Mouse (Mus musculus) gastrocnemius, postnatal 10 days (tissue): ENCODE data around the gene Apol6. TPM values are rescaled to one million over a fixed set of nuclear protein-coding genes. Genes with fewer than 3 reads are reported as not detected.

Experiments
- DNase-seq: peaks from one replicate; pipeline ENCODE4 v3.0.0; 2021; ENCODE audit warnings: mixed read lengths
- total RNA-seq, 2 experiments: library from RNA; stranded (reverse); gene quantifications; 2 replicates each; pipeline ENCODE4 v1.2.3; 2021

Gene Apol6
- total RNA-seq, 2 experiments from 2014 or later, result 15.0 to 18.9 TPM

DNA sequence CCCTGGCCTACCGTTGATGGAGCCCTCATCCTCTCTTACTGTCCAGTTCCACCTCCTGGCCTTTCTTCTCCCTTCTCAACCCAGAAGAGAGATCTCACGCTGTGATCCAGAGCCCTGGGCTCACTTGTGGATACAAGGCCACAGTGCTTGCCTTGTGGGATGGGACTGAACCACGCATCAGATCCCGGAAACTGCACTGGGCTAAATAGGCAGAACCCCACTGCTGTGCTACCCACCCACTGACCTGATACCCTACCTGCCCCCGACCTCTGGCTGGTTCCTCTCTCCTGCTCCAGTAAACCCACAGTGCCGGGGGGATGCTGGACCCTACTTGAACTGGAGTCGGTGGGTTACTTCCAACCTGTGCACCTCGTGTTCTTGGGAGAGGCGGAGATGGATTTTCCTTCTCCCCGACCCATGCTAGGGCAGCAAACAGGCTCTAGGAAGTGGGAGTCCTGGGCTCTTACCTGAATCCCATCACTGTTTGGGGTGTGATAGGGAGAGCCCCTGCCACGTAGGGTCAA, 26.3 kb downstream of the Apol6 start:
- DNase-seq, result no peak

DNA sequence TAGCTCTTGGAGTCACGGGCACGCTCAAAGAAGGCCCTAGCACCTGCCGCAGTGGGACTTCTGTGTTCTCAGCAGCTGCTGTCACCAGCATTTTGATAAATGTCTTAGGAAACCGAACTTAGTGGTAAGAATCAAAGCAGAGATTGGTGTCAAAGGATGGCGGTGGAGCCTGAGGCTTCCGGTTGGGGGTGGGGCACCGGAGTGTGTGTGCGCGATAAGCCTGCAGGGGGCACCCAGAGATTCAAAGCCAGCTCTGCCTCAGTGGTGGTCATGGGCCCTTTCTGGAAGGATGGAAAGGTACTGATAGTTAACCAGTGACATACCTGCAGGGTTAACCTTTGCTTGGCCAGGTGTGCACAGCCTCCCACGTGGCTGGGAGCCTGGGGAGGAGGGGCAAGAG, 27.0 kb downstream of the Apol6 start:
- DNase-seq, result peak; percentile 31

DNA sequence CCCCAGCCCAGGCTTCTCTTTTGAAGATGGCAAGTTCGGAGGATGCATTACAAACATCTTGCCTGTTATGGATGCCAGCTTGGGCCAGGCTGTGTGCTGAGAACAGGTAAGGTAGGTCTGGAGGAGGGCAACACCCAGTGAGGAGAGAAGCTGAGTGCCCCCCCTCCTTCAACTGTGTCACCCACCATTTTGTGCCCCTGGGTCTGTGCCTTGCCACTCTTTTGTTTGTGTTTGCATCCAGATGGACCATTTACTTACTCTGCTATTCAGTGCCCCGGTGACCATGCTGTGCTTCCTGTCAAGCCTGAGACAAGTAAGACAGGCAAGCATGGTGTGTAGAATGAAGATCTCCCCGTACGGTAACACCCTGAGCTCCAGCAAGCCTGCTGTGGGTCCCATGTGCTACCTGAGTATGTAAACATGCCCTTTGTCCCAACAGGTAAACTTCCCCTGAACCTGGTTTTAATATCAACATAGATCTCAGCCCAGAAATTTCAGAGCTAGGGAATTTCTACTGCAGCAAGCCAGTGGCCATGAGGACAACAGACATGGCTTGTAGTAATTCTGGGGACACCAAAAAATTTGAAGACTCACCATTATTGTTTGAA, 28.1 kb downstream of the Apol6 start:
- no peak for DNase-seq

DNA sequence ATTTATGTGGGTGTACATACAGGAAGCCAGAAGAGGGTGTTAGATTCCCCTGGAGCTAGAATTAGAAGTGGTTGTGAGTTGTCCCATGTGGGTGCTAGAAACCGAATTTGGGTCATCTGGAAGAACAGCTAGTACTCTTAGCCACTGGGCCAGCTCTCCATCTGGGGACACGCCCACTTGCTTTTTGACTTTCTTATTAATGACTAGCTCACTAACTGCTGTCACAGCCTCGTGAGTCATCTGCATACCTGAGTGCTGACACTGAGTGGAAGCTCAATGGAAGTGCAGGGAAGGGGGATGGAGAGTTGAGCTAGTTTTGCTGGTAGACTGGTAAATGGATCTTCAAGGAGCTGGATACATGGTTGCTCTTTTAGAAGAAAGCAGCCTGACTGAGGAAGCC, 32.0 kb downstream of the Apol6 start:
- no peak for DNase-seq

DNA sequence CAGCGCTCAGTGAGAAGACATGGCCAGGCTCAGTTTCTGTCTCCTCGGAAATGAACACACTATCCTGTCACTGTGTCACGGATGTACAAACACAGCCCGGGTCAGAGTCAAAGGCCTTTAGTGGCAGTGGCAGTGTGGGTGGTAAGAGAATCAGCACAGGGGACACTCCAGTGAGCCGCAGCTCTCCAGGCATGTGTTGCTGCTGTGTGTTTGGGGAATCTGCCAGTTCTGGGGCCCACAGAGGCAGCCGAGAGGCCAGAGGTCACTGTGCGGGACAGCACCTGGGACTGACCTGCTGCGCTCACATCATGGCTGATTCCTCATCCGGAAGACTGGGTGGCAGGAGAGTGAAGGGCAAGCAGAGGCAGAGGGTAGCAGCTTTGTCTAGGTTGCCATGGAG, 33.4 kb downstream of the Apol6 start:
- DNase-seq, result no peak

DNA sequence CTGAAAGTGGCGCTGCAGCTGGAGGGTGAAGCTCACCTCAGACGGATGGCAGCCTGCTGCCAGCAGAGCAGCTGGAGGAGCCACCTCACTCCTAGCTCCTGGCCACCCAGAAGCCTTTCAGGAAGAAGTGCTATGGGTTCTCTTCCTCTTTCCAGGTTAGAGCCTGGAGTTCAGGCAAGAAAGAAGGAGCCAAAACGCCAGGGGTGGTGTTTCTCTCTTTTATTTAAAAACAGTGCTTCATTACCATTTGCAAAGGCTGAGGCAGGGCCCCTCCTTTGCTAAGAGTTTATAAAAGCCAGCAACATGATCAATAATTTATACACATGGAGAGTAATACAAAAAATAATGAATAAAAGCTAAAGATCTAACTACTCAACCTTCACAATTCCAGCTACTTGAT, 34.3 kb downstream of the Apol6 start:
- DNase-seq, result no peak

DNA sequence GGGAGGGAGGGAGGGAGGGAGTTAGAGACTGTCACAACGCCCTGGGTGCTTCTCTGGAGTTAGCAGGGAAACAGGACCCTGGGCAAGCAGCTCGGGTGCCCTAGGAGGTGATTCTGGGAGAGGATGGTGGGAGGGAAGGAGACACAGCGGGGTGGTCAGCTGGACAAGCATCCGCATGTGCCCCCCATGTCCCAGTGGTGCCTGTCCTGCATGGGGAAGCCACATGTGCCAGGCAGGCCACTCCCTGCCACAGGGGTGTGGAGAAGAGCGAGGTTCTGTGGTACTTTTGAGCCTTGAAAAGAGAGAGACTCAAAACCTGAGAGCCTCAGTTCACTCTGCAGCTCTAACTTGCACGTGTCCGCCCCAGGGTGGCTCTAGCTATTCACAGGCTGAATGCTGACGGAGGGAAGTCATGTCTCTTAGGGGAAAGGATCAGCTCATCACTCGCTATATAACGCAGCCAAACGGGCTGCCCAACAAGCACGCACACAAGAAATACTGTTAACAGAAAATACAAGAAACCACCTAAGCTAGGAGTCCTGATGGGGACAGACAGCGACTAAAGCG, 34.8 kb downstream of the Apol6 start:
- DNase-seq, result no peak

DNA sequence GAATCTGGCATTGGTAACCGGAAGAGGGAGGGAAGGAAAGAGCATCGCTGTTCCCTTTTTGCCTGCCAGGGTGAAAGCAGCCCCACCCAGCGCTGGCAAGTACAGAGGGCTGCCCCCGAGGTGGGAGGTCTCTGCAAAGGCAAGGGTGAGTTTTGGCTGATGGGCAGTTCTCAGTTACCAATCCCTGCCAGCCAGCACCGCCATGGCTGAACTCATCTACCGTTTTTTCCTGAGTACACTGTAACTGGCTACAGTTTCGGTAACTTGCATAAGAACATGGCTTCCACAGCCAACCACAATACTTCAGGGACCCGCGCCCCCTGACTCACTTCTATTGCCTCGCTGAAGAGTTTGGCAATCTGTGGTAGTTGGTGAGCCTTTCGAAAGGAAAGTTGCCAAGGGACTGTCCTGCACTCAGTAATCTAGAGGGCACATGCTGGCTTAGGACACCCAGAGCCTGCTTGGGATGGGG, 35.4 kb downstream of the Apol6 start:
- peak; percentile 38 for DNase-seq

DNA sequence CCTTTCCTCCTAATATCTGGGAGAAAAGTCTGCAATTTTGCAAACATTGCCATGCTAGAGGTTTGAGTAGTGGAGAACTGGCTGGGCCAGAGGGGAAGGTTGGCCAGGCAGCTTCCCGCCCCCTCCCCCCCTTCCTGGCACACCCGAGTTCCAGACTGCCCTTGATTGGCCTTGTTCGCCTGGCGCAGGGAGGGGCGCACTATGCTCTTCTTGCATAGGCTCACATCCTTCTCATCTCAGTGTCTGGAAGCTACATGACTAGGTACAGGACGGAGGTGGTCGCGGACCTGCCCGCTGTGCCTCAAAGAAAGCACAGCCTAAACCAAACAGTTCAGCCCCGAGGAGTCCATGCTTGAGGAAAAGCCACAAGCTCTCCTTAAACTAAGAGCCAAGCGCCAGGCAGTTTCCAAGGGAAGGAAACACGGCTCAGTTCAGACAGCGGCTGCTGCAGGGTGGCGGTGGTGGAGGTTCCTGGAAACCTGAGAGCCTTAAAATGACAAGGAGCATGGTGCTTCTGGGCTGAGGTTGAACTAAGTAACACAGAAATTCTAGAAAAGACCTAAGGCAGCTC, 36.2 kb downstream of the Apol6 start:
- no peak for DNase-seq

DNA sequence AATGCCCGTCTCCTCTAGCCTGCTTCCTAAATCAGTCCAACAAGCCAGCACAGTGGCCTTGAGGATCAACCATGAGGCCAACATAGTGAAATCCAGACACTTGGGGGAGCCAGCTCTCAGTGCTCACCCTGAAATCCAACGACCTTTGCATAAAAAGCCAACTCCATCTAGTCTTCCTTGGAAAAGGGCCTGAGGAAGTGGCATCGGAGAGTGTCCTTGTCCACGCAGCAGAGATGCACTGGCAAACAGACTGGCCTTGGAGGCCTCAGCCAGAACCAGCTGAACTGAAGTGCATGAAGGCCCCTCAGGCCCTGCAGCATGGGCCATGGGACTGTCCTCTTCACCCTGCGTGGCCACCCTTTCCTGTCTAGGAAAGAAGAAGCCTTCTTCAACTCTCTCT, 36.9 kb downstream of the Apol6 start:
- DNase-seq, result no peak

DNA sequence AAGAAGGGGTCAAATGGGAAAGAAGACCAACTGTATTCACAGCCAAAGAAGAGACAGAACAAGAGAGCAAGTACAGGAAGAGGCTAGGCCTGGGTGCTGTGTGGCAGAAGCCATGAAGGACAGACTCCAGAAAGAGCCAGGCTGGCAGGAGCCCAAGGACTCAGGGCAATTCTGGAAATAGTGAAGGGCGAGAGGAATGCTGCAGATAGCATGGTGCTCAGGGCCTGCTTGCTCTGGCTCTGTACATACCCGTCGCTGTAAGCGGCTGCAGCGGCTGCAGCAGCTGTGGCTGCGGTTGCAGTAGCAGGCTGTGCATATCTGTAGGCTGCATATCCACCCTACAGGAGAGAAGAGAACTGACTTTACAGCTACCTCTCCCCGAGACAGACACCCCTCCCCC, 41.3 kb downstream of the Apol6 start:
- DNase-seq, result peak; percentile 37

DNA sequence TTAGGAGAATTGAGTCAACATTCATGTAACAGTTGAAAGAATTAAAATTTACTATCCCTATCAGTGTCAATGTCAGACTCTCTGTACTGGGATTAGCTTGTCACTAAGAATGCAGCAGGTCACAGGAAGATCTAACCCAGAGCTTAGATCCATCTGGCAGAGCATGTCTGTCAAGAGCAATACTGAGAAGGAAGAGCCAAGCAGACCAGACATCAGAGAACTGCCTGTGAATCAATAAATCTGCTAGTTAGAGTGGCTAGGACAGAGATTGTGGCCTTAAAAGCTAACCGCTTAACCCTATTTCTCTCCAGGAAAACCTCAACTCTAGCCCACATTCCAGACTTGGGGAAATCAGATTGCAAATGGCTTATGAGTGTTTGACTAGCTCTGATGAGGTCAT, 42.0 kb downstream of the Apol6 start:
- DNase-seq, result no peak

DNA sequence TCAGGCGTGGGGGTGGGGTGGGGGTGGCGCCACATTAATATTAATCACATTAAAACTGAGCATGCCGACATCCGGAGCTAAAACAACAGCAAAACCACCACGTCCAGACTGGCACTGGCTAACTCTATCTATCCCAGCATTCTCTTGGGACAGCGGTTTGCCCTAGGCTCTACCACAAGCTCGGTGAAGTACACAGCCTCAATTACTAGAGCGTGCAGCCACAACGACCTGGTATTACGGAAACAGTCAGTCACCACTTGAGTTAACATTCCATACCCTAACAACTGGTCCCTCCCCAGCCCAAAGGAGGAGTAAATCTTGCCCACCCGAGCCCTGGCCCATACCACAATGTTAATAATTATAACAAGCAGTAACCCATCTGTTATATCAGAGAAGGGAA, 44.7 kb downstream of the Apol6 start:
- DNase-seq, result no peak

DNA sequence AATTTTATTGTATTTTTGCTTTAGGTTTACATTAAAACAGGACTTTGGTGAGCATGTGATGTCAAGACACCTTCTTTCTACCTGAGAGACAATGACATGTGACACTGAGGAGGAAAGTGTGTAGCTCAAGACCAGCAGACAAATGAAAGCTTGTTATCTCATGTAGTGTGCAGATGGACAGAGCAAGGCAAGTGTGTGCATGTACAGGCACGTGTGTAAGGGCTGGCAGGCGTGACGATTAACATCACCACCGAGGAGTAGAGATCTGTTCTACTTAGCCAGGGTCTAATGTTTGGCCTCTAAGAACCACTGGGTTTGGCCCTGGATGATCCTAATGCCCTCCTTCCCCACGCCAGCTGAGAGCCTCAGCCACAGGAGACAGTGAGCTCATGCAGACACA, 46.0 kb downstream of the Apol6 start:
- no peak for DNase-seq

DNA sequence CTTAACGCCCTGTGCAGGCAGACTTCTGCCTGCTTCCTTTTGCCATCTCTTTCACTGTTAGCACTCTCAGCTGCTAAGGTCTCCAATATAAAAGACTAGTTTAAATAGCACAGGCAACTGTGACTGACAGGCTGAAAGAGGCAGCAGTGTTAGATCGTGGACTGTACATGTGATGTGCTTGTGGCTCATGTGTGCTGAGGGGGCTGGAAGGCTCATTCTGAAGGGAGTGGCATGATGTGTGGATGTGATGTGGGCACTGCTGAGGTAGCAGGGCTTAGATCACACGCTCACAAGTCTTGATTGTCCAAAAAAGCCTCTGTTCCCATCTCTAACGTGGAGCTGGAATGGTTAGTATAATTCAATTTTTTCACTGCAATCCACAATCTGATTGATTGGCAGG, 46.9 kb downstream of the Apol6 start:
- no peak for DNase-seq

DNA sequence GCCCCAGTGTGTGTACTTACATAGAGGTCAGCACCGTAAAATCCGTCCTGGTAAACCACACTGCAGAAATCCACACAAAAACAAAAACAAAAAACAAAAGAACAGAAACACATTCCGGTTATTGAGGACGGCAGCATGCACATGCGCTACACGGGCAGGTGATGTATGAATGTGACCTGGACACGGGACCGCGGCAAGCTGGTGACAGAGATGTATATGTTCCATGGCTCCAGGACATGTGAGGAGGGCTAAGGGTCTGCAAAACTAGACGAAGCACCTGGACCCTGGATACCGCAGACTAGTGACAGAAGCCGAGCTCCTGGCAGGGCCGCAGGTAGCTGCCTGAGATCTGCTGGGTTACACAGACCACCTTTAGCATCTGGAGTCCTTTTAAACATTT, 49.9 kb downstream of the Apol6 start:
- no peak for DNase-seq

DNA sequence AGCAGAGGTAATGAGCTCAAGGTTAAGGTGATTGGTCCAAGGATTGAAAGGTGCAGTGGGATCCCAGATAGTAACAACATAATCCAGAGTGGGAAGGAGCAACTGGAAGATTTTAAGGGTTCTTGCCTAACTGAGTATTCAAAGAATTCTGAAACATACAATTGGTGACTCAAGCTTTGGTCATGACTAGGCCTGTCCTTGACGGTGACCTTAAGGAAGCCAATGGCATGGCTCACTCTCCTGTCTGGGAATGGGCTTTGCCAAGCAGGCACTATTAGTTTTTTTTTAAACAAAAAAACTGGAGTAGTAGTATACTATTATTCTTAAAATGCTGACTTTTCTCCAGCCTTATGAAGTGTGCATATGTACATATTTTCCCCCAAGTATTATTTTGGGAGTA, 50.7 kb downstream of the Apol6 start:
- DNase-seq, result no peak

DNA sequence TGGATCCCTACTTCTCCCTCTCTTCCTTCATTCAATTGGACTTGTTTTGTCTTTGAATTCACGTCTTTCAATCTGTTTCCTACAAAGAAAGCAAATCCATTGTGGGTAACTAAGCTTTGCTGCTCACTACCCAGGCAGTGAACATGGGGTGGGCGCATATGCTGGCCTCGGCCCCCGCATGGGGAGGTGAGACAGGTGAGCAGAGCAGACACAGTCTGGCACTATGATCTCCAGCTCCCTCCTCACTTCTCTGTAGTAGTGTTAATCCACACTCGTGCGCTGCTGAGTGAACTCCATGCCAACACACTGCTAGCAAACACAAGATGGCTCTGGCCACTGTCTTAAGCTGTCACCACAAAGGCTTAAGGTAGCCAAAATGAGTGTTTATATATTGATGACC, 52.8 kb downstream of the Apol6 start:
- no peak for DNase-seq

DNA sequence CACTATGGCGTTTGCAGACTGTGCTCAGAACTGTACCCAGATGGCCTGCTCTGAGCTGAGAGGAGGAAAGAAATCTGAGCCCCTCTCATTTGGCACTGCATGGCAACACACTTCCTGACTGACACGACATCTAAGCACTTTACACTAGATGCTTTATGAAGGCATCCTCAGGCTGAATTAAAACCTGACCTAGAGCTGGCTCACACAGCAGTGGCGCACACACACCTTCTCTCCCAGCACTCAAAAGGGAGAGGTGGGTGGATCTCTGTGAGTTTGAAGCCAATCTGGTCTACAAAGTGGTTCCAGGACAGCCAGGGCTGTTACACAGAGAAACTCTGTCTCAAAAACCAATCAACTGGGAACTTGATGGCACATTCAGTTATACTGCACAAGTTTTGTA, 55.2 kb downstream of the Apol6 start:
- DNase-seq, result no peak

DNA sequence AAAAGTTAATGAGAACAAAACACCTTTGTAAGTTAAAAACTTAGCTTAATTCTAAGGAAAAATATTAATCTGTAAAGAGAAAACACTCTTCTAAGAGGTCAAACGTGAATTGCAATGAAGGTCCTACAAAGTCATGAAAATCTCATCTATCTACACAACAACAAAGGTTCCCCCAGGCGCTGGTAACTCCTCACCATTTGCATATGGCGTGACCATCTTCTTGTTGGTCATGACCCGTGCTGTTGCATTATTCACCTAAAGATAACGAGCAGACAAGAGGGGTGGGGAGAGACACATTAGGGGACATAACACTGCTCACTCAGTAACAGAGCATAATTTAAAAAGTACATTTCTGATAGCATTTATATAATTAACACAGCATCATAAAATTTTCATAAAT, 58.2 kb downstream of the Apol6 start:
- DNase-seq, result no peak

DNA sequence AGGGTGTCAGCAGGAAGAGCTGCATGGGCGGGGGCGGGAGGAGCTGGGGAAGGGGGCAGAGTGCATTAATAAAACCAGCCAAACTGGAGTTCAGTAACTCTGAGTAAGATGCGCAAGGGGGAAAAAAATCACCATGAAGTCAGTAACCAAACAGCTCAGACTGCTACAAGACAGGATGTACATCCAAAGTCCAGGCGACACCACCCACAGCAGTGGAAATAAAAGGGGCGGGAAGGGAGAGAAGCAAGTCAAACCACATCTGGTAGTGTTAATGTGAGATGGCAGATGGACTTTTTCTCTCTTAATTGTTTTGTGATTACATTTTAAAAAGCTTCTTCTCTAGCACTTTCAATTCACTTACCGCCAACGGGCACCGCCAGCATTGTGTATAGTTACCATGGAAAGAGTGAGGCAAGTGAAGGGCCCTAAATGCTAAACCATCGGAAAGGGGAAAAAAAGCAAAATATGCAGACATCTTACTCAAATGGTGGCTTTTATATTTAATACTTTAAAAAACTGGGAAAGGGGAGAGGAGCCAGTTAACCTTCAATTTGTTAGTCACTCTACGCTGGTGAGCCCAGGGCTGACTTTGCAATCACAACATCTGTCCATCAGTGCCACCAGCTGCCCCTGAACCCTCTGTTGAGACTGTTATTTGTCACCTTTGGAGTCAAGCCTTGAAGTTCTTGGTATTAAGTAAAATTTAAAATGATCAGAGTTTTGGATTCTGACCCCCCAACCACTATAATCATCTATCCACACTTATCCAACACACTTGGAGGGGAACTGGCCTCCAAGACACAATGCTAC, 60.0 kb downstream of the Apol6 start:
- no peak for DNase-seq

DNA sequence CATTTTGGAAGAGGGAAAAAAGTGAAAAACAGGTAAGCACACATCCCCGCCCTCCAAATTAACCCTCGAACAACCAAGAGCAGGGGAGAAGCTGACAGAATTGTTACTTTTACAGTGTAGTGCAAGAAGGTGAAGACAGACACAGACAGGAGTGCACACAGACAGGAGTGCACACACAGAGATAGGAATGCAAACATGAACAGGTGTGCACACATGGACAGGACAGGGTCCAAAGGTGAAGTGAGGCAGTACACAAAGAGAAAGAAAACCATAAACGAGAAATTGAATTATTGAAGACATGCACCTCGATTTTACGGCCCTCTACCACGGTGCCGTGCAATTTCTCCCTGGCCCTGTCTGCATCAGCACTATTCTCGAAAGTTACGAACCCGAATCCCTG, 60.7 kb downstream of the Apol6 start:
- no peak for DNase-seq
